Mouse (Mus musculus): ENCODE measurements around the gene Alpk1.

DNA sequence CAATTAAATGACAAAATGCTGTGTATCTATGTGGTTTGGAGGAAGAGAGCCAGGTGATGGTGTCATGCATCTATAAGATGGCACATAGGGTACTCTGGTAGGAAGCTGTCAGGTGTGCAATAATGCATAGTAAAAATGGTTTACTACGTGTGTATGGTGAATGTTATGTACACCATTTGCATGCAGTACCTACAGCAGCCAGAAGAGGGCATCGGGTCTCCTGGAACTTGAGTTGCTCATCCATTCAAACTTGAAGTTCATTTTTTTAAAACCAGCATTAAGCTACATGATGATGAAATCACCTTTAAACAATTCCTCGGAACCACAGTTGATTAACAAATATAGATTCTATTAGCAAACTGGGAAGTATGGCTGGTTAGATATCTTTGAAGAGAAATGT is 38.9 kb downstream of the Alpk1 start:
- TF ChIP-seq POLR2A (IDR thresholded peaks at IDR 0.05; ENCODE audit: low read depth, low read length) = no peak
- TF ChIP-seq CTCF (IDR thresholded peaks at IDR 0.05; ENCODE audit: extremely low read depth, insufficient read depth, insufficient read length, insufficient replicate concordance) = no peak
